Mouse (Mus musculus): ENCODE results near the gene Fam193a. TPM values are rescaled to one million over a fixed set of nuclear protein-coding genes. Genes with fewer than 3 reads are reported as not detected.

Fam193a gene
- total RNA-seq, 2 experiments from 2014 or later: 41.0 to 41.8 TPM

Other genes starting within 250 kb of the Fam193a start
- gene Poln, start 200.5 kb upstream of the Fam193a start, total RNA-seq (2021): under 1 TPM; 0.79 to 0.91 TPM
- gene Haus3, start 200.4 kb upstream of the Fam193a start, total RNA-seq (2021): 1 to 10 TPM; 5.1 to 5.5 TPM
- 10 to 100 TPM; 75.4 to 87.4 TPM for gene Mxd4, start 182.2 kb upstream of the Fam193a start, total RNA-seq (2021)
- 10 to 100 TPM; 38.2 to 40.0 TPM for gene Zfyve28, start 81.5 kb upstream of the Fam193a start, total RNA-seq (2021)
- under 1 TPM; 0.51 to 0.59 TPM for gene Cfap99, start 81.3 kb upstream of the Fam193a start, total RNA-seq (2021)
- gene Rnf4, start 33.6 kb upstream of the Fam193a start, total RNA-seq (2021): 10 to 100 TPM; 82.3 to 86.0 TPM
- 10 to 100 TPM in 1 of 2 experiments, 1 to 10 TPM in 1; 9.2 to 11.7 TPM for gene Tnip2, start 144.1 kb downstream of the Fam193a start, total RNA-seq (2021)
- 1 to 10 TPM; 2.8 to 4.6 TPM for gene Sh3bp2, start 155.9 kb downstream of the Fam193a start, total RNA-seq (2021)
- 100 to 1,000 TPM; 361 to 367 TPM for gene Add1, start 203.7 kb downstream of the Fam193a start, total RNA-seq (2021)